Mouse (Mus musculus) thymus, adult 2 months (tissue): ENCODE measurements around the gene Sesn1.

Experiments used
- CTCF ChIP-seq: fragments of 200-500 bp; IDR thresholded peaks from 2 replicates; pipeline ENCODE4 v1.5.1; 2012; ENCODE audit warnings: mild to moderate bottlenecking, control low read depth, low read length, moderate library complexity, borderline replicate concordance; ENCODE audit not compliant: control insufficient read depth, poor library complexity, insufficient read depth; ENCODE audit errors: extremely low read depth
- POLR2A ChIP-seq: fragments of 200-500 bp; IDR thresholded peaks from 2 replicates; pipeline ENCODE4 v1.6.1; 2012; ENCODE audit warnings: mild to moderate bottlenecking, low read length, control low read depth, moderate library complexity; ENCODE audit not compliant: control insufficient read depth, poor library complexity, insufficient read depth; ENCODE audit errors: extremely low read depth

- TF ChIP-seq CTCF (no peak), POLR2A (no peak)
These were observed 13.0 kb downstream of the Sesn1 start for GRCm38 (mm10) chr10:41822573-41823281.
